Comparison of ENCODE assay signal across 27 mouse cellular contexts in genomic region chr9:22488963-22489362, GRCm38 (mm10). TPM values are rescaled to one million over a fixed set of nuclear protein-coding genes. Genes with fewer than 3 reads are reported as not detected.
A peak's percentile ranks its signal among the peaks of the same experiment; 100 is the strongest.
DNase-seq lines count a peak whose midpoint lies in the region; ATAC-seq and TF ChIP-seq lines count a peak whose summit lies in the region.
"Had no signal": no experiment of that assay in that cellular context is flagged by ENCODE, and none has a peak within 500 bp of the region (broad histone marks: within the 10 kb centered on the region; RNA-seq: fewer than 3 reads in every experiment).

No protein-coding gene starts in this region.

- ATAC-seq in lung, embryonic 14.5 days (ENCODE audit: insufficient read depth) = no peak; the same call in 1 of the 2 replicates
- ATAC-seq in stomach, embryonic 16.5 days (ENCODE audit: insufficient read depth, low FRiP score) = peak; percentile 56; the same call in 1 of the 2 replicates
- no peak for ATAC-seq in erythroblast, adult 5-6 weeks (replicated peaks; ENCODE audit: low FRiP score, poor library complexity, severe bottlenecking)
- ATAC-seq: forebrain, embryonic 15.5 days; Patski had no signal

- 0 out of 2 replicates have a peak, but pooled peaks cover 2% of the 10 kb centered on the region for H3K36me3 ChIP-seq in heart, embryonic 10.5 days
- H3K36me3 ChIP-seq in lung, embryonic 14.5 days (ENCODE audit: insufficient read depth) = no peaks in the 10 kb centered on the region
- H3K36me3 ChIP-seq in stomach, embryonic 16.5 days (ENCODE audit: control insufficient read depth, insufficient read depth, low read length) = no peaks in the 10 kb centered on the region
- H3K36me3 ChIP-seq: embryonic facial prominence, embryonic 15.5 days; forebrain, embryonic 15.5 days had no signal

- H3K27ac ChIP-seq in heart, embryonic 10.5 days = no peak overlapping the region
- no peak overlapping the region for H3K27ac ChIP-seq in lung, embryonic 14.5 days (ENCODE audit: low read depth)
- no peak overlapping the region for H3K27ac ChIP-seq in stomach, embryonic 16.5 days (ENCODE audit: low read length)
- H3K27ac ChIP-seq: embryonic facial prominence, embryonic 15.5 days; forebrain, embryonic 15.5 days; heart, adult 2 months; hindbrain, embryonic 10.5 days; hindbrain, embryonic 14.5 days had no signal

- peaks cover 7% of the 10 kb centered on the region for H3K4me1 ChIP-seq in heart, embryonic 10.5 days
- no peaks in the 10 kb centered on the region for H3K4me1 ChIP-seq in lung, embryonic 14.5 days (ENCODE audit: insufficient read depth)
- H3K4me1 ChIP-seq in stomach, embryonic 16.5 days (ENCODE audit: control insufficient read depth, insufficient read depth, low read length) = no peaks in the 10 kb centered on the region
- H3K4me1 ChIP-seq: embryonic facial prominence, embryonic 15.5 days; forebrain, embryonic 15.5 days; hindbrain, embryonic 10.5 days had no signal

- peak; percentile 70 for DNase-seq in heart, embryonic 10.5 days (ENCODE audit: low spot score)
- DNase-seq in heart, postnatal 10 days = no peak
- DNase-seq in lung, embryonic 14.5 days = peak; percentile 26
- no peak for DNase-seq in lung, postnatal 25 days (ENCODE audit: low spot score)
- DNase-seq in gastrocnemius, postnatal 25 days = no peak
- DNase-seq: adrenal gland, adult 8-10 months; adrenal gland, postnatal 36 days; cerebellum, adult 11 months; cerebellum, adult 8-10 months; cerebellum, postnatal 14 days; embryo, embryonic 11 days; heart, adult 2 months had no signal

- H3K4me2 ChIP-seq in lung, embryonic 14.5 days = no peak overlapping the region
- no peak overlapping the region for H3K4me2 ChIP-seq in stomach, embryonic 16.5 days (ENCODE audit: low read depth, low read length)
- H3K4me2 ChIP-seq: embryonic facial prominence, embryonic 15.5 days; forebrain, embryonic 15.5 days; hindbrain, embryonic 14.5 days had no signal

- no peaks in the 10 kb centered on the region for H3K9me3 ChIP-seq in heart, embryonic 10.5 days
- H3K9me3 ChIP-seq in lung, embryonic 14.5 days (ENCODE audit: low read depth, low read length) = no peaks in the 10 kb centered on the region
- H3K9me3 ChIP-seq in stomach, embryonic 16.5 days (replicated peaks; ENCODE audit: control insufficient read depth, low read length) = no peaks in the 10 kb centered on the region
- H3K9me3 ChIP-seq: embryonic facial prominence, embryonic 15.5 days; forebrain, embryonic 15.5 days; hindbrain, embryonic 10.5 days had no signal

- no peak overlapping the region for H3K4me3 ChIP-seq in heart, embryonic 10.5 days
- no peak overlapping the region for H3K4me3 ChIP-seq in lung, embryonic 14.5 days (ENCODE audit: low read depth, low read length)
- H3K4me3 ChIP-seq in stomach, embryonic 16.5 days (replicated peaks; ENCODE audit: low read length) = no peak overlapping the region
- H3K4me3 ChIP-seq: embryonic facial prominence, embryonic 15.5 days; forebrain, embryonic 15.5 days; heart, adult 2 months; hindbrain, embryonic 10.5 days had no signal

- no peak for TF ChIP-seq CTCF in lung, embryonic 14.5 days (IDR thresholded peaks at IDR 0.05; ENCODE audit: low read depth)

- 49% methylated on average over 9 of the region's 9 CpGs for WGBS in heart, embryonic 10.5 days
- WGBS in lung, embryonic 14.5 days = 35% methylated on average over 9 of the region's 9 CpGs
- 50% methylated on average over 9 of the region's 9 CpGs for WGBS in stomach, embryonic 16.5 days

- no peak overlapping the region for H3K9ac ChIP-seq in lung, embryonic 14.5 days
- H3K9ac ChIP-seq in stomach, embryonic 16.5 days (ENCODE audit: low read length) = no peak overlapping the region
- H3K9ac ChIP-seq: embryonic facial prominence, embryonic 15.5 days; forebrain, embryonic 15.5 days; hindbrain, embryonic 14.5 days had no signal

- intact Hi-C loops in heart, postnatal 10 days (cut with DNase I) = no loop called here

- H3K27me3 ChIP-seq in heart, embryonic 10.5 days (ENCODE audit: insufficient read depth, poor library complexity, severe bottlenecking) = no peaks in the 10 kb centered on the region
- no peaks in the 10 kb centered on the region for H3K27me3 ChIP-seq in lung, embryonic 14.5 days (ENCODE audit: insufficient read depth, low read length)
- H3K27me3 ChIP-seq in stomach, embryonic 16.5 days (ENCODE audit: control insufficient read depth, insufficient read depth, low read length) = no peaks in the 10 kb centered on the region
- H3K27me3 ChIP-seq: embryonic facial prominence, embryonic 15.5 days; forebrain, embryonic 15.5 days; Patski had no signal

RNA-seq across cellular contexts. Expression of gene Bbs9, which starts 13.4 kb away (rescaled TPM):
- 6.7 and 7.2 TPM in 2 replicates for polyA plus RNA-seq in heart, embryonic 10.5 days (2016; fragmentation: Nextera tagmentation; extraction: Ambion mirVana)
- total RNA-seq in heart, postnatal 10 days (2021) = 10 to 100 TPM; 17.5 to 18.7 TPM
- polyA plus RNA-seq in lung, embryonic 14.5 days (2014; fragmentation: Nextera tagmentation; extraction: Ambion mirVana) = 12.5 and 17.1 TPM in 2 replicates
- polyA plus RNA-seq in stomach, embryonic 16.5 days (2015; fragmentation: Nextera tagmentation; extraction: Ambion mirVana) = 11.5 and 12.2 TPM in 2 replicates
- total RNA-seq in erythroblast, adult 5-6 weeks (2015; ENCODE audit: low replicate concordance) = 5.0 and 13.8 TPM in 2 replicates
- 5.3 and 9.2 TPM in 2 replicates for total RNA-seq in erythroblast, adult 5-6 weeks (2017; ENCODE audit: low replicate concordance)
- 1 to 10 TPM; 7.3 to 7.8 TPM for total RNA-seq in gastrocnemius, postnatal 25 days (2021)

RNA-seq across cellular contexts. Expression of gene Rp9, which starts 19.4 kb away (rescaled TPM):
- 37.8 and 52.6 TPM in 2 replicates for polyA plus RNA-seq in heart, embryonic 10.5 days (2016; fragmentation: Nextera tagmentation; extraction: Ambion mirVana)
- 10 to 100 TPM; 45.4 to 45.7 TPM for total RNA-seq in heart, postnatal 10 days (2021)
- 65.7 and 71.0 TPM in 2 replicates for polyA plus RNA-seq in lung, embryonic 14.5 days (2014; fragmentation: Nextera tagmentation; extraction: Ambion mirVana)
- 51.8 and 56.8 TPM in 2 replicates for polyA plus RNA-seq in stomach, embryonic 16.5 days (2015; fragmentation: Nextera tagmentation; extraction: Ambion mirVana)
- total RNA-seq in erythroblast, adult 5-6 weeks (2015; ENCODE audit: low replicate concordance) = 39.6 and 45.8 TPM in 2 replicates
- total RNA-seq in erythroblast, adult 5-6 weeks (2017; ENCODE audit: low replicate concordance) = 24.4 and 53.5 TPM in 2 replicates
- total RNA-seq in gastrocnemius, postnatal 25 days (2021) = 10 to 100 TPM; 30.1 to 31.2 TPM

RNA-seq across cellular contexts. Expression of gene Gm17545, which starts 34.9 kb away (rescaled TPM):
- polyA plus RNA-seq in heart, embryonic 10.5 days (2016; fragmentation: Nextera tagmentation; extraction: Ambion mirVana) = not detected in 2 replicates
- not detected for total RNA-seq in heart, postnatal 10 days (2021)
- polyA plus RNA-seq in lung, embryonic 14.5 days (2014; fragmentation: Nextera tagmentation; extraction: Ambion mirVana) = not detected in 2 replicates
- not detected in 2 replicates for polyA plus RNA-seq in stomach, embryonic 16.5 days (2015; fragmentation: Nextera tagmentation; extraction: Ambion mirVana)
- not detected in 2 replicates for total RNA-seq in erythroblast, adult 5-6 weeks (2015; ENCODE audit: low replicate concordance)
- not detected in 2 replicates for total RNA-seq in erythroblast, adult 5-6 weeks (2017; ENCODE audit: low replicate concordance)
- total RNA-seq in gastrocnemius, postnatal 25 days (2021) = not detected
- total RNA-seq: adrenal gland, adult 8-10 months; adrenal gland, postnatal 36 days; common myeloid progenitor, adult 5-6 weeks; gastrocnemius, adult 8-10 months; gastrocnemius, postnatal 4 days; heart, adult 2 months; heart, postnatal 25 days had no signal
- polyA plus RNA-seq: C2C12; embryonic facial prominence, embryonic 11.5 days; embryonic facial prominence, embryonic 15.5 days; forebrain, embryonic 11.5 days; forebrain, embryonic 15.5 days; heart, adult 2 months; heart, embryonic 14.5 days; hindbrain, embryonic 10.5 days; hindbrain, embryonic 14.5 days; Patski had no signal

Comparison
In these comparisons a context has a peak if more than half of its experiments do, and no peak if none do; other contexts are left out.
1. DNase-seq: peak in heart, embryonic 10.5 days (single experiment) and lung, embryonic 14.5 days (single experiment); none in heart, postnatal 10 days (0 of 2), lung, postnatal 25 days (single experiment) and gastrocnemius, postnatal 25 days (single experiment).